Mouse (Mus musculus): ENCODE measurements around the gene Morn1.

Morn1 gene

DNA sequence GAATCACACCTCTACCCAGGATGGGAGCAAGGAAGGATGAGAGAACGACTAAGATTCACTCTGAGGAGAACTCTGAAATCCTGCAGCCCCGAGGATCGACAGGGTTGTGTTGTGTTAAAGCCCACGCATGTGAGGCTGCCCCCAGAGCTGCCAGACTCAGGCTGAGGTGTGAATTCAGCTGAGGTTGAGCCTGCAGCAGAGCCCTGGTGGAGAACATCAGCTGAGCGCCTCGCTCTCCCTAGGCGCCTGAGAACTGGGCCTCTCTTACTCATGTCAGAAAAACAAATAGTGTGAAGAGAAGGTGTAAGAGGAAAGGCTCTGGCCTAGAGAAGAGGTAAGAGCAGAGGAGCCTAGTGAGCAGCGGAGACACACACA is 72.2 kb downstream of the Morn1 start:
- no peak for DNase-seq (ENCODE audit: low spot score in 2 of 2)

DNA sequence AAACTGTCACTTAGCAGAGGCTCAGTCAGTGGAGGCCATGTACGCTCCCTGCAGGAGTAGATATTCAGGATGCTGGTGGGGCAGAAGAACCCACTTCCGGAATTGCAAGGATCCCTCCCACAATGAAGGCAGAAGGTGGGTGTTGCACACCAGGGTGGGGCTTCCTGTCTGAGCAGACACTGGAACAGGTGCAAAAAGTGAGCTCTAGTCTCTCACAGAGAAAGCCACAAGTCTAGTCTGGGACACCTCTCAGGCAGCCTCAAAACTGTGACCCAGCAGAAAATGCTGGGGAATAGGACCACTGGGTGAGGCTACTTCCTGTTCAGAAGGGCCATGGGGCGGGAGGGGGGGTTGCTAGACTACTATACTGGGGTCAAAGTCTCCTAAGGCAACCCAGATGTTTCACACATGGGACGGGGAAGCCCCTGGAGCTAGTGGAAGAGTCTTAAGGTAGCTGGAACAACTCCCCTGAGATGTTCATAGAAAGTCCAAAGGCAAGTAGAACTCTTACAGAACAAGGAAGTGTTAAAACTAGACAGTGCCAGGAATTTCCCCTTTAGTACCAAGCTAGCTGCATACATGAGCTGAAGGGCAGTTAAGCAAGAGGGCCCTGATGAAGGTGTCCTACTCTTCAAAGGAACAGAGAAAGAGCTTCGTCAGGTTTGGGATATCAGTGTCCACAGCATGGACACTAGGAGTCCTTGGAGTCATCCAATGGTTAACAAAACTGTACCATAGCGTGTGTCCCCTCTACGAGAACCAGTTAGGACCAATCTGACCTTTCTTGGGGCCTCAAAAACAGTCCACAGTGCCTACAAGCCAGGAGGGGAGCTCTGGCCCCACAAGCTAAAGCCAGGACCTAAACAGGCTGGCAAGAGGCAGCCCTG is 76.3 kb downstream of the Morn1 start:
- no peak for DNase-seq (ENCODE audit: low spot score in 2 of 2)

DNA sequence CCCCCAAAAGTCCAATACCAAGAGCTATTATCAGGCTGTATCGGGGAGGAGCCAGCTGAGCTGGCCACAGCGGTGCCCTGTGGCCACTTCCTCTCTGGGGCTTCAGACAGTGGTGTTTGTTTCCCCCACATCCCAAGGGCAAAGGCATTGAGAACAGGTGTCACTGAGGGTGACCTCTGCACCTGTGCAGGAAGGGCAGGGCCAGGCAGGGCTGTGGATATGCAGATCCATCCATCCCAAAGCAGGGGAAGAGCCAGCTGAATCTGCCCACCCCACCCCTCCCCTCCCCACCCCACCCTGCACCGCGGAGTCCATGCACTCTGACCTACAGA is 76.9 kb downstream of the Morn1 start:
- DNase-seq (ENCODE audit: low spot score in 2 of 2), result no peak

- no peak for DNase-seq (ENCODE audit: low spot score in 2 of 2)
These were observed 77.3 kb downstream of the Morn1 start for GRCm38 (mm10) chr4:155163685-155164084.

DNA sequence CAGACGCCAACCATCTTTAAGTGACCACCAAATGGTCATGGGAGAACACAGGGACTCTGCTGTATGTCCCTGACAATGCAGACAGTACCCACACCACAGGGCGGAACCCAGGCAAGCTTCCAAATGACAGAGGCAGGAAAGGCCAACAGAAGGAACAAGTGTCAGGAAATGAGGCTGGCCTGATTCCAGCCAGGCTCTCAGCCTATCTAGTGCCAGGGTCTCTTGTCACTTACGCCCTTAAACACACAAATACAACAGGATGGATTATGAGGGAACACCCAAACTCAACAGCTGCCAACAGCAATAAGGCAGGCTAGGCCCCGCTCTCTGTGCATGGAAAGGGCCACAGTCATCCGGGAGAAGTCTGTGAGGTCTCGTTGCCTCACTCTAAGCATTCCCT is 78.2 kb downstream of the Morn1 start:
- no peak for DNase-seq (ENCODE audit: low spot score in 2 of 2)

DNA sequence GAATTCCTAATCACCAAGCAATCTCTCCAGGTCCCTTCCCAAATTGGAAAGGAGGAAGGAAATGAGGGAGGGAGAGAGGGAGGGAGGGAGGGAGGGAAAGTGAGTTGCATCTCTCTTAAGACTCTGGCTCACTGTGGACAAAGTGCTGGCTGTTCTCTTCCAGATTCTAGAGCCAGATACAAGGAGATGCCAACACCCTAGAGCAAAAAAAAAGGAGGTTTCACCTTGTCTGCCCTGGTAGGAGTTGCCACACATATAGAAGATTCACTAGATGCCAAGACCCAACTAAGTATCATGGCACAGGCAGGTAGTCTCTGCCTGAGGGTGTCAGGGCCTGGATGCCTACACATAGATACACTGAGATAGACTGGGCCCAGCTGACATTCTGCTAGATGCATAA is 79.5 kb downstream of the Morn1 start:
- no peak for DNase-seq (ENCODE audit: low spot score in 2 of 2)

DNA sequence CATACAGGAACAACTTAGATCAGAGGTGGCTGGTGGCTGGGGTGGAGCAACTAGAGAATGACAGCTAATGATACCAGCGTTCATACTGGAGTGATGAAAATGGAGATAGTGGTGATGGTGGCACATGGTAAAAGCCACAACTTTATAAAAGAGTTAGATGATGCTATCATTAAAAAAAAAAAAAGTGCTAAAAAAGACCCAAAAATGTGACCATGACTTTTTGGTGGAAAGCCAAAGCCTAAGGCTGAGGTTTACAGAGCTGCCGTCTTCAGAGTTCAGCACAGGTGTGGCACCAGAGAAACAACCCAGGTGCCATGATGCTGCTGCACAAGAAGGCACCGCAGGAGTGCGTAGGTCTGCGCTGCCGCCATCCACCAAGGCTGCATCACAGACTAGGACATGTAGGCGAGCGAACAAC is 82.5 kb downstream of the Morn1 start:
- no peak for DNase-seq (ENCODE audit: low spot score in 2 of 2)

- no peak for DNase-seq (ENCODE audit: low spot score in 2 of 2)
These were observed 84.3 kb downstream of the Morn1 start for GRCm38 (mm10) chr4:155170614-155171212.

- peak in 1 of 2 experiments; percentile 69 for DNase-seq (ENCODE audit: low spot score in 2 of 2)
These were observed 85.7 kb downstream of the Morn1 start for GRCm38 (mm10) chr4:155171961-155172533.

DNA sequence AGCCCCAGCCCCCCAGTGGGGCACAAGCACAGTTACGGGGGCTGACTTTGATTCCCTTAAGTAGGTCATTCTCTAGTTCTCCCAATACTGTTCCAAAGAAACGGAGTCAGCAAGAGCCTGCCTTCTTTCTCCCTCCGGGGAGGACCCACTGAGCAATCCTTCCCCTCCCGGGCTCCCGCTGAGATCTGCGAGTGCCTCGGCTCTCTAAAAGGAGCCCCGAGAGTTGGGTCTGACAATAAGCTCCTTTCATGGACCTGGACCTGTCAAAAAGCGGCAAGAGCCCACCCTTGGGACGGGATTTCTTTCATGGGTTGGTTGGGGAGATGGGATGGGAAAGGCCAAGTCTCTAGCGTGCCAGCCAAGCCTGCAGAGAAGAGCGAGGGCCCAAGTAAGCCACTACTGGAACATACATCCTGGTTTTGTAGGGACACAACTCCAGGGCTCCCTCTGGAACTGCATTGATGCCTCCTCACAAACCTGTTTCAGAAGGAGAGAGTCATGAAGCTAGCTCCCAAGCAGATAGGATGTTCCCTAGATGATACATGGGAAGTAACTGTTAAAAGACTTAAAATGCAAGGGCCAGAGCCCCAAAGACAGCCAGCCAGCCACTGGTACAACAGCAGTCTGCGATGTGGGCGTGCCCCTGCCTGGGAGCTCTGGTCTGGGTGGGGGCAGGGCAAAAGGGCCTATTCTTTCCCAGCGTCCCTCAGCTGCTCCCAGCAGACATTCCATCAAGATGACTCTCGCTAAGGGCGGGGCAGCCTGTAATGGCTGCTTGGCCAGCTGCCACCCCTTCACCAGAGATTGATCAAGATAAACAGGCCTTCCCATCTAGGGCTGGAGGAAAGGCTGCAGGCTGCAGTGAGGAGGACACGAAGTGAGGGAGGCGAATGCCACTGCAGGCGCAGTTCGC is 86.8 kb downstream of the Morn1 start:
- DNase-seq (ENCODE audit: low spot score in 2 of 2), result peak; percentile 62 to 76

- no peak for DNase-seq (ENCODE audit: low spot score in 2 of 2)
These were observed 87.7 kb downstream of the Morn1 start for GRCm38 (mm10) chr4:155173822-155174785.

DNA sequence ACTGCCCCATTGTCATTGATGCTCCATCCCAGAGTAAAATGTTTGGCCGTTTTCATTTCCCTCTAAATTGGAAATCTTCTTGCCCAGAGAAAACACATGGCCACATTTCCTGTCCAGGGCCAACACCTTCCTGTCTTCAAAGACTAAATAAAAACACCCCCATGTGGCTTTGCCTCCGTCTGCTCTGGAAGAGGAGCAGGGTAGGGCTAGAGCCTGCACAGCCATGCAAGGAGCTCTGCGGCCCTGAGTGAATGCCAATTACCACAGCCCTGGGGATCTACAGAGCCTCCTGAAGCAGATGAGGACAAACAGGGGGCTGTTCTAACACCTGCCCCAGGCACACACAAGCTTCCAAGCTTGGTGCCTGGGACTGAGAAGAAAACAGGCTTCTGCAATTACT is 89.8 kb downstream of the Morn1 start:
- no peak for DNase-seq (ENCODE audit: low spot score in 2 of 2)

DNA sequence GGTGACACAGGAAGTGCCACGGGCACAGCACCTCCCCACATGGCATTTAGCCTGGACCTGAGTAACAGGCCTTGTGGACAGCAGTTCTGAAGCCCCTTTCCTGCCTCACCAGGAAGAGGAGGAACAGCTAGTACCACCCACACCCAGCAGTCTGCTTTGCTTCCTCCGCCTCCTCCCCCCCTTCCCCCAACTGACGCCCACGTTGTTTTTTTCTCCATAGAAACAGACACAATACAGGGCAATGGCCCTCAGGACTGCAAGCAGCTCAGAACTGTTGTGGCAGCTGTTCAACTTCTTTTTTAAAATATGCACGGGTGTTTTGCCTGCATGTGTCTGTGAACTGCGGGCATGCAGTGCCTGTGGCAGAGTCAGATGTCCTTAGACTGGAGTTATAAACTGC is 91.9 kb downstream of the Morn1 start:
- DNase-seq (ENCODE audit: low spot score in 2 of 2), result peak in 1 of 2 experiments; percentile 55

- DNase-seq (ENCODE audit: low spot score in 2 of 2), result no peak
These were observed 92.7 kb downstream of the Morn1 start for GRCm38 (mm10) chr4:155178981-155179512.

DNA sequence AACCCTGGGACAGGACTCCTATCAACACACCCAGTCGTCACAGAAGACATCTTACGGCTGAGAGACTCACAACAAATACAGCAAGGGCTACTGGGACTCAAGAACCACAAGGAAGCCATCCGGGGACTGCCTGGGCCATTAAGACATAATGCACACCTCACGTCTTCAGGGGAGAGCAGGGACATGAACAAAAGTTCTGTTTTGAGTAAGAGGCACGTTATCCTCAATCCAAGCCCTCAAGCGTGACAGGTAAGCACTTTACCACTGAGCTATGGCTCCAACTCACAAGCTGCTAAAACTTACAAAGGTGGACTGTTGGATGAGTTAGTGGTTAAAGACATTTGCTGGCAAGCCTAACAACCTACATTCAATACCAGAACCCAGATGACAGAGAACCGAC is 96.8 kb downstream of the Morn1 start:
- no peak for DNase-seq (ENCODE audit: low spot score in 2 of 2)

- DNase-seq (ENCODE audit: low spot score in 2 of 2), result no peak
These were observed 98.1 kb downstream of the Morn1 start for GRCm38 (mm10) chr4:155184248-155185070.

GRCm38 (mm10) chr4:155185845-155186244 is 99.5 kb downstream of the Morn1 start:
- no peak for DNase-seq (ENCODE audit: low spot score in 2 of 2)

DNA sequence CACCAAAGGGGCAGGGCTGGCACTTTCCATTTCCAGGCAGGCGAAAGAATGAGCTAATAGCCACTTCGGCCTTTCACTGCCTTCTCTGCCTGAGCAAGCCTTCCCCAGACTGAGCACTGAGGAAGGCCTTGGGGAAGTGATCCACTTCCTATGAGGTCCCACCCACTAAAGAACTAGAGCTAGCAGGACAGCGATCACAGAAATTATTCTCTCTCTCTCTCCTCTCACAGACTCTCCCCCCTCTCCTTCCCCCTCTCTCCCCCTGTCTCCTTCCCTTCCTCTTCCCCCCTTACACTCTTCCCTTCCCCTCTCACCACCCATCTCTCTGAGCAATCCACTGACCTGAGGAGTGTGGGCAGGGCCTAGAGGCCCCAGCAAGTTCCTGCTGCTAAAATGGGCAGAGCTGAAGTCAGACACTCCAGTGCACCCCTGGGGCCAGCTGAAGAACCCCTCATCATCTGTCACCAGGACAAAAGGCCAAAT is 100.9 kb downstream of the Morn1 start:
- no peak for DNase-seq (ENCODE audit: low spot score in 2 of 2)

GRCm38 (mm10) chr4:155188341-155188740 is 102.0 kb downstream of the Morn1 start:
- DNase-seq (ENCODE audit: low spot score in 2 of 2), result no peak

DNA sequence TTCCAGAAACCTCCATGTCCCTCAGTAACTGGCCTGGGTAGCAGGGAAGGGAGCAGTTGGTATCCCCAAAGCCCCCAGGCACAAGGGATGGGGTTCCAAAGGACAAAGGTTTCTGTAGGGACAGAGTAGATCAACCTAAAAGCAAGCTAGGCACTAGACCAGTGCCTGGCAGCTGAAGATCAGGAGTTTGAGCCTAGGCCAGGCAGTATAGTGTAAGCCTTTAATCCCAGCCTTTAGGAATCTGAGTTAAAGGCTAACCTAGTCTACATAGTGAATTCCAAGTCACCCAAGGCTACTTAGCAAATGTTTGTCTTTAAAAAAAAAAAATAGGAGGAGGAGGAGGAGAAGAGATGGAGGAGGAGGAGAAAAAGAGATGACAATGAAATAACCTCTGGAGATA is 102.4 kb downstream of the Morn1 start:
- no peak for DNase-seq (ENCODE audit: low spot score in 2 of 2)
